Mouse (Mus musculus) embryonic facial prominence, embryonic 10.5 days (tissue): ENCODE results near the gene Clcn6. TPM values are rescaled to one million over a fixed set of nuclear protein-coding genes. Genes with fewer than 3 reads are reported as not detected.
"Not testable (repeated sequence)": the region's sequence is repeated elsewhere in the genome, so short reads cannot be mapped to it uniquely, and the experiment has no call there.

ENCODE experiments used
- DNase-seq: peaks from one replicate; pipeline ENCODE4 v3.0.0-alpha.2; 2017; ENCODE audit warnings: low spot score
- H3K27ac ChIP-seq: fragments of 300-500 bp; sonication (generic); replicated peaks from 2 replicates; pipeline ENCODE4 v1.5.1; 2016; ENCODE audit warnings: mild to moderate bottlenecking
- H3K27me3 ChIP-seq: fragments of 300-500 bp; sonication (generic); replicated peaks from 2 replicates; pipeline ENCODE4 v1.6.1; 2016; ENCODE audit warnings: low read depth, mild to moderate bottlenecking; ENCODE audit not compliant: poor library complexity, severe bottlenecking
- H3K36me3 ChIP-seq: fragments of 300-500 bp; sonication (generic); replicated peaks from 2 replicates; pipeline ENCODE4 v1.6.1; 2016; ENCODE audit warnings: mild to moderate bottlenecking, moderate library complexity
- H3K4me1 ChIP-seq: fragments of 300-500 bp; sonication (generic); 2 replicates; pipeline ENCODE4 v1.6.1; 2016
- H3K4me3 ChIP-seq: fragments of 300-500 bp; sonication (generic); 2 replicates; pipeline ENCODE4 v1.5.1; 2016; ENCODE audit warnings: mild to moderate bottlenecking, moderate library complexity
- H3K9me3 ChIP-seq: fragments of 300-500 bp; sonication (generic); 2 replicates; pipeline ENCODE4 v1.6.1; 2016; ENCODE audit warnings: mild to moderate bottlenecking
- WGBS: fragments of 180-500 bp; shearing (Covaris S2); methylation state at CpG from one replicate; pipeline ENCODE4 v1.1.7; 2016; 5-methylcytosine and 5-hydroxymethylcytosine counted together
- polyA plus RNA-seq: library from polyadenylated mRNA; unstranded; fragments of >200 nt; fragmentation: Nextera tagmentation; extraction: Ambion mirVana; gene quantifications from 2 replicates; pipeline ENCODE4 v1.2.1, GENCODE M21; 2016

Clcn6 gene
- polyA plus RNA-seq, 1 experiment from 2014 or later: 10.3 TPM

DNA sequence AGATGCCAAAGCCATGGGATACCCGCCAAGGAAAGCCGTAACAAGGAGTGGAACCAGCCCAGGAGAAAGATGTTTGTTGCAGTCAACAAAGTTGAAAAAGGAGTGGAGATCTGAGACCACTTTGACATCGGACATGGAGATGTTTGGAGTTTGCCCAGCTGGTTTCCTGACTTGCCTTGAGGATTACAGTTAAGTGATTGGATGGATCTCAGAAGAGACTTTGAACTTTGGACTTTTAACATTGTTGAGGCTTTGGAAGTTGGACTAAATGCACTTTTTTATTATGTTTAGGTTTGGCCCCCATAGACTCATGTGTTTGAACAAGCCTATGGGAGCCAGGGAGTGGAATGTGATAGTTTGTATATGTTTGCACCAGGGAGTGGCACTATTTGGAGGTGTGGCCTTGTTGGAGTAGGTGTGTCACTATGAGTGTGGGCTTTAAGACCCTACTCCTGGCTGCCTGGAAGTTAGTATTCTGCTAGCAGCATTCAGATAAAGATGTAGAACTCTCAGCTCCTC lies 11.8 kb upstream of the Clcn6 start:
- peaks cover 98% of the 10 kb centered on the region for H3K36me3 ChIP-seq
- DNase-seq: not testable (repeated sequence)
- 91% methylated on average over 3 of the region's 3 CpGs for WGBS

GRCm38 (mm10) chr4:148046450-148047031 lies 7.9 kb upstream of the Clcn6 start:
- no peaks in the 10 kb centered on the region for H3K9me3 ChIP-seq
- H3K27ac ChIP-seq: 0 out of 2 replicates have a peak overlapping the region, but pooled peaks have one; percentile 15
- H3K27me3 ChIP-seq: no peaks in the 10 kb centered on the region
- peaks cover 90% of the 10 kb centered on the region for H3K36me3 ChIP-seq
- H3K4me1 ChIP-seq: peaks cover 18% of the 10 kb centered on the region
- no peak overlapping the region for H3K4me3 ChIP-seq
- 77% methylated on average over 4 of the region's 4 CpGs for WGBS
- no peak for DNase-seq

More for the DNA sequence above, 11.8 kb upstream of the Clcn6 start:
- H3K27me3 ChIP-seq, H3K27ac ChIP-seq, H3K4me1 ChIP-seq, H3K9me3 ChIP-seq, H3K4me3 ChIP-seq: not testable (repeated sequence)

DNA sequence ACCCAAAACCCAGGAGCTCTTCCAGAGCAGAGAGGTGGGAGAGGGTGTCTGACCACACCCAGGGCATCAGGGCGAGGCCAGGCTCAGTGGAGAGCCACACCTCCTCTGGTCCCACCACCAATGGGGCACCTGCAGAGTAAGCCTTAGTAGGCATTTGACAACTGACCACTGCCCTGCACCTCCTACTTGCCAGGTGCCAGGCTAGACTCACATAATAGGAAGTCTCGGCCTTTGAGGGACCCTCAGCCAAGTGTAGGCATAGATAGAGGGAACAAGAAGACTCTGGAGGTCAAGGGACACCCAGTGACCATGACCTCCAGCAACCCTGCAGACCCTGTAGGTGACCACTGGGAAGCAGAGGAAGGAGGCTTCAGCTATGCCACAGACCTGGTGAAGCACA lies 5.5 kb upstream of the Clcn6 start:
- no peaks in the 10 kb centered on the region for H3K9me3 ChIP-seq
- no peak for DNase-seq
- H3K27me3 ChIP-seq: no peaks in the 10 kb centered on the region
- WGBS: 83% methylated on average over 2 of the region's 2 CpGs
- H3K36me3 ChIP-seq: peaks cover 66% of the 10 kb centered on the region
- H3K27ac ChIP-seq: no peak overlapping the region
- H3K4me3 ChIP-seq: no peak overlapping the region
- H3K4me1 ChIP-seq: peaks cover 42% of the 10 kb centered on the region

DNA sequence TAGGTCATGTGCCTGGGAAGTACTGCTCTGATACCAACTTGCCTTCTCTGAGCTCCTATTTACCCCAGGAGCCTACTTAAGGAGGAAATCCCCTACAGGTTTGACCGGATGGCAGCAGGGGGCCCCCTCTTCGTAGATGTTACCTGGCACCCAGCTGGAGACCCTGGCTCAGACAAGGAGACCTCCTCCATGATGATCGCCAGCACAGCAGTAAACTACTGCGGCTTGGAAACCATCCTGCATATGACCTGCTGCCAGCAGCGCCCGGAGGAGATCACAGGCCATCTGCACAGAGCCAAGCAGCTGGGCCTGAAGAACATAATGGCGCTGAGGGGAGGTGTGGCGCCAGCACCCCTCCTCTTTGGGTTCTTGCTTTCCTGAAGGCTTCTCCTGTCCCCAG lies 4.7 kb upstream of the Clcn6 start:
- not testable (repeated sequence) for H3K4me3 ChIP-seq, H3K27me3 ChIP-seq, H3K27ac ChIP-seq, H3K9me3 ChIP-seq, DNase-seq
- Histone ChIP-seq H3K36me3 (peaks cover 58% of the 10 kb centered on the region), H3K4me1 (peaks cover 43% of the 10 kb centered on the region)
- 88% methylated on average over 8 of the region's 8 CpGs for WGBS

DNA sequence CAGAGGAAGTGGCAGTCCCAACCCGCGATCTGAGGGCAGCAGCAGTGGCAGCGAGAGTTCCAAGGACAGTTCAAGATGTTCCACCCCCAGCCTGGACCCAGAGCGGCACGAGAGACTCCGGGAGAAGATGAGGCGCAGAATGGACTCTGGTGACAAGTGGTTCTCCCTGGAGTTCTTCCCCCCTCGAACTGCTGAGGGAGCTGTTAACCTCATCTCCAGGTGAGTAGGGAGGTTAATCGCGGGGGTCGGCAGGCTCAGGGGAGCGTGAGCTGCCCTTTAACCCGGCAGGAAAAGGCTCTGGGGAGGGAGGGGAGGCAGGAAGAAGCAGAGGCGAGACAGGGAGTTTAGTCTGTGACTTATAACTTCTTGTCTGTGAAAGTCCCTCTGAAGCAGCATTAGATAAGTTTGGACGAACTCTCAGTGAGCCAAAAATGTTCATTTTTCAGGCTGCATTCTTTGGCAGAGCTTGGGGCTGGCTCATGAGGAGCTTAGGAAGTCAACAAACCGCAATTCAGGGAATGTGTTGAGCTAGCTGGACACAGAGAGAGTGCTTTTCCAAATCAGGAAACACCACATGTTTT lies 3.1 kb upstream of the Clcn6 start:
- 4% methylated on average over 16 of the region's 16 CpGs for WGBS
- no peak for DNase-seq
- no peaks in the 10 kb centered on the region for H3K27me3 ChIP-seq
- peak overlapping the region; percentile 89 for H3K27ac ChIP-seq
- H3K4me3 ChIP-seq: peak overlapping the region; percentile 94
- peaks cover 52% of the 10 kb centered on the region for H3K4me1 ChIP-seq
- no peaks in the 10 kb centered on the region for H3K9me3 ChIP-seq
- peaks cover 51% of the 10 kb centered on the region for H3K36me3 ChIP-seq

DNA sequence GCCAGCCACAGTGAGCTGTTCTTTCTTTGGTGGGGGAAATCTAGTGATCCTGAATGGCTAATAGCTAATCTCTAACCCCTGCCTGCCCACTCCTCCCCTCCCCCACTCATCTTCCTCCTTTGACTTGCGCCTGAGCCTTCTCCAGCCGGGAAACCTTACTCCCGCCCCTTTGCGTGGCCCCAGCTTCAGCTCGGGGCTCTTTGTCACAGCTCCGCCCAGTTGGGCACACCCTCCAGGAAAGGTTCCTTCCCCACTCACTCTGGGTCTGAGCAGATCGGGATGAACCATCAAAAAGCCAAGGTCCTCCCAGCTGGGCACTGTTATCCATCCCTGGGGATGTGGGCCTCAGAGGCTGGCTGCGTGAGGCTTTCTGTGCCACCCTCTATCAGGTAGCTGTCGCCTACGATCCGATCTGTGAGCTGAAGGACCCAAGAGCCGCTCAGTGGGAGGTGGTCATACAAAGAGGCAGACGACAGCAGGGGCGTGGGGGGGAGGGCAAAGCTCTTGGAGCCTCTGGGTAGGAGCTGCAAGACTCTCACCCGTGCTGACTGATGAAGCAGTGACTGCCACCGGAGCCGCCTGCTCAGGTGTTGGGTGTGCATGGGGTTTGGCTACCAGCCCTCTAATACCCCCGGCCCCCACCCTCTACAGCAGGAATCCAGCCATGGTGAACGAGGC lies 2.5 kb upstream of the Clcn6 start:
- DNase-seq: peak; percentile 87
- peaks cover 52% of the 10 kb centered on the region for H3K36me3 ChIP-seq
- WGBS: under 1% methylated on average over 19 of the region's 19 CpGs
- H3K4me3 ChIP-seq: peak overlapping the region; percentile 94
- H3K4me1 ChIP-seq: peaks cover 52% of the 10 kb centered on the region
- H3K9me3 ChIP-seq: no peaks in the 10 kb centered on the region
- H3K27ac ChIP-seq: peak overlapping the region; percentile 89
- H3K27me3 ChIP-seq: no peaks in the 10 kb centered on the region

- WGBS: 70% methylated on average over 15 of the region's 15 CpGs
- Histone ChIP-seq H3K4me3 (peak overlapping the region; percentile 94), H3K4me1 (peaks cover 52% of the 10 kb centered on the region), H3K27me3 (no peaks in the 10 kb centered on the region), H3K36me3 (peaks cover 50% of the 10 kb centered on the region), H3K27ac (peak overlapping the region; percentile 89), H3K9me3 (no peaks in the 10 kb centered on the region)
- no peak for DNase-seq
Observed at GRCm38 (mm10) chr4:148040029-148040830, 1.6 kb upstream of the Clcn6 start.

DNA sequence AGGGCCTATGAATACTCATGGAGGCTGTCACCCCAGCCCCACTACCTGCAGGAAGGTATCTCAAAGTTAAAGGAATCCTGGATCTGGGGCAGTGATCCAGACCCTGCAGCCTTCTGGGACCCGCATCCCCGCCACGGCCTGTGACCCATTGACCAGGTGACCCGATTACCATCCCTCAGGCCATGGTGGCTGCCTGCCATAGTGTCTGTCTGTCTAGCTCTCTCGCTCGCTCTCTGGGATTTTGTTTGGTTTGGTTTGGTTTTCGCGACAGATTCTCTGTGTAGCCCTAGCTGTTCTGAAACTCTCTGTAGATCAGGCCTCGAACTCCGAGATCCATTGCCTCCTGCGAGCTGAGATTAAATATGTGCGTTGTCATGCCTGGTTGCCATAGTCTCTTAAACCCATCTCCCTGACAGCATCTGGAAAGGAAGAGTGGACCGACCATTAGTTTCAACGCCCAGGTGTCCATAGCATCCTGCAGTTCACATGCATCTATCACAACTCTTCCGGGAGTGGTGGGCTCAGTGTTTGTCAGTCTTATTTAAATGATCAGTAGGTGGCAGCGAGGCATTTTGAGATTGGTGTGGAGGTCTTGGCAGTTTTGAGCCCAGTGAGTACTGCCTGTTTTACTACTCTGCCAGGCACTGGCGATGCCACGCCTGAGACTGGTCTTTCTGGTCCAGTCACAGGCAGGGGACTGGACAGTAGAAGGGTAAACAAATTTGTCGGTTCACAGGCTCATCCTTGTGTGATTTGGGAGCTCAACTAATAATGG lies 820 bp upstream of the Clcn6 start:
- WGBS: 23% methylated on average over 19 of the region's 19 CpGs
- DNase-seq: peak; percentile 17
- no peaks in the 10 kb centered on the region for H3K9me3 ChIP-seq
- no peaks in the 10 kb centered on the region for H3K27me3 ChIP-seq
- H3K4me1 ChIP-seq: peaks cover 50% of the 10 kb centered on the region
- peak overlapping the region; percentile 89 for H3K27ac ChIP-seq
- peak overlapping the region; percentile 94 for H3K4me3 ChIP-seq
- peaks cover 50% of the 10 kb centered on the region for H3K36me3 ChIP-seq

DNA sequence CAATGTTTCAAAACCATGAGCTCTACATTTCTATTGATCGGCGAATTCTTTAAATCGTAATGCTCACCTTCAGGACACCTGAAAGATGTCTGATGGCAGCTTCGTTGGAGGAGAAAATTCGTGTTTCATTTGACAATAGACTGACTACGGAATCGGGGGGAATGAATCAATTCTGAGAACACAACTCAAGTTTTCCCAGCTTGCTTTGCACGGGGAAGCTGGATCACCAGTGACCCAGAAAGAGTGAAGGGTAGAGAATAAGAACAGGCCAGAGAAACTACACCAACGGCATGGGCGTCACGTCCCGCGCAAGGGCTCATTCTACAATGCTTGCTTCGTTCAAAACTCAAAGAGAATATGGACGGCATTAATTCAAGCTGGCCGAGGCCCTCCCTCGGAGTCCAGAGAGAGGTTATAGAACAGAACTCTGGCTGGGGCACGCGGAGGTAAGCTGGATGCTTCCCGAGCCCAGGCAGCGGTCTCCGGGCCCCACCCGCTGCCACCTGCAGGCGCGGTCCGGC lies 482 bp downstream of the Clcn6 start:
- Histone ChIP-seq H3K27me3 (no peaks in the 10 kb centered on the region), H3K4me3 (peak overlapping the region; percentile 94), H3K27ac (peak overlapping the region; percentile 91), H3K4me1 (peaks cover 49% of the 10 kb centered on the region), H3K36me3 (peaks cover 53% of the 10 kb centered on the region), H3K9me3 (no peaks in the 10 kb centered on the region)
- no peak for DNase-seq
- WGBS: 8% methylated on average over 26 of the region's 26 CpGs

DNA sequence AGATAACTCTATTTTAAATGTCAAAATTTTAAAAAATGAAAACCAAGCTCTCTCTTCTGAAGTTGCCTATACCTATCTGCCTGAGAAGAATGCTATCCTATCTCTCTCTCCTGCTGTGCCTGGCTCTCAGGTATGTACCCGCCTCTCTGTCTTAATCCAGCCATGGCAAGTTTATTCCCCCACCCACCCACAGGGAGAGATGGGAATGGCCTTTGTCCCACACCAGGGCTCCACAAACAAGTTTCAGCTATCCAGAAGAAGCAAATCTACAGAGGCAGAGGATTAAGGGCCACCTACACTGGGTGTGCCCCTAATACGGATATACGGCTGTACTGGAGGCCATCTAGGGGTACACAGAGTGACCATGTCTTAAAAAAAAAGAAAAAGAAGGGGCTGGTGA lies 3.2 kb downstream of the Clcn6 start:
- DNase-seq: no peak
- WGBS: 91% methylated on average over 3 of the region's 3 CpGs
- no peaks in the 10 kb centered on the region for H3K9me3 ChIP-seq
- H3K4me3 ChIP-seq: no peak overlapping the region
- H3K4me1 ChIP-seq: peaks cover 23% of the 10 kb centered on the region
- peaks cover 61% of the 10 kb centered on the region for H3K36me3 ChIP-seq
- no peaks in the 10 kb centered on the region for H3K27me3 ChIP-seq
- no peak overlapping the region for H3K27ac ChIP-seq

DNA sequence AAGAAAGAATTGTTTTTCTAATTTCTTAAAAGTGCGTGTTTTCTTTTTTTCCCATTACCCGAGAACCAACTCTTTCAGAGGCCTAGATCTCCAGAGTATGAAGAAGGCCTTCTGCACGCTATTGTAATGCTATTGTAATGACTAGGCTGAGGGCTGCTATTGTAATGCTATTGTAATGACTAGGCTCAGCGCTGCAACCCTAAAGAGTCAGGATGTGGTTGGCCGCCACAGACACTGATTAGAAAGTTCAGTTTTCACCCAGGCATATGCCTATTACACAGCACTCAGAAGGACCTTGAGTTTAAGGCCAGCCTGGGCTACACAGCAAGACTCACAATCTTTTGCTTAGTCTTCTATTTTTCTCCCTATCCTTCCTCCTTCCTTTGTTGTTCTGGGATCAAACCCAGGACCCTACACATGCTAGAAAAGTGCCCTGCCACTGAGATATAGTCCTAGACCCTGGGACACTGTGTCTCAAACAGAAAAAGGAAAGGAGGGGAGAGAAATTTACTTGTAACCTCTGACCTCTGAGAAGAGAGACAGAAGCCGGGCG lies 4.7 kb downstream of the Clcn6 start:
- peaks cover 71% of the 10 kb centered on the region for H3K36me3 ChIP-seq
- H3K4me3 ChIP-seq: no peak overlapping the region
- no peak for DNase-seq
- peaks cover 9% of the 10 kb centered on the region for H3K4me1 ChIP-seq
- no peaks in the 10 kb centered on the region for H3K27me3 ChIP-seq
- 80% methylated on average over 7 of the region's 7 CpGs for WGBS
- H3K27ac ChIP-seq: no peak overlapping the region
- H3K9me3 ChIP-seq: no peaks in the 10 kb centered on the region
